Mouse (Mus musculus): ENCODE measurements at regions not wholly inside any gene's neighbourhood (a gene's known extent, or its start where the extent isn't known, plus 50 kb on each side); places are given as distances from the start of the nearest gene placed in this dataset.

- 63% methylated on average over 15 of the region's 15 CpGs for WGBS
- H3K36me3 ChIP-seq (ENCODE audit: control insufficient read depth, insufficient read depth, low read length), result no peaks in the 10 kb centered on the region
- H3K27me3 ChIP-seq (replicated peaks; ENCODE audit: control insufficient read depth, insufficient read depth, low read length), result no peaks in the 10 kb centered on the region
- H3K4me3 ChIP-seq (ENCODE audit: low read length), result no peak overlapping the region
- peaks cover 15% of the 10 kb centered on the region for H3K4me1 ChIP-seq (ENCODE audit: control insufficient read depth, insufficient read depth, low read depth, low read length)
- peak; percentile 53 for ATAC-seq
- no peak overlapping the region for H3K9ac ChIP-seq (ENCODE audit: low read depth, low read length)
- no peak overlapping the region for H3K4me2 ChIP-seq (ENCODE audit: low read length)
- no peaks in the 10 kb centered on the region for H3K9me3 ChIP-seq (ENCODE audit: control insufficient read depth, low read length)
- no peak overlapping the region for H3K27ac ChIP-seq (ENCODE audit: low read depth, low read length)
Measured at GRCm38 (mm10) chr2:173991447-173991846, 84.7 kb upstream of the Stx16 start.

- H3K4me1 ChIP-seq (ENCODE audit: control insufficient read depth, insufficient read depth, low read depth, low read length), result peaks cover 15% of the 10 kb centered on the region
- H3K27ac ChIP-seq (ENCODE audit: low read depth, low read length), result no peak overlapping the region
- no peak overlapping the region for H3K4me3 ChIP-seq (ENCODE audit: low read length)
- no peak overlapping the region for H3K4me2 ChIP-seq (ENCODE audit: low read length)
- H3K27me3 ChIP-seq (replicated peaks; ENCODE audit: control insufficient read depth, insufficient read depth, low read length), result no peaks in the 10 kb centered on the region
- 37% methylated on average over 5 of the region's 5 CpGs for WGBS
- H3K9ac ChIP-seq (ENCODE audit: low read depth, low read length), result no peak overlapping the region
- no peak for ATAC-seq
- no peaks in the 10 kb centered on the region for H3K9me3 ChIP-seq (ENCODE audit: control insufficient read depth, low read length)
- H3K36me3 ChIP-seq (ENCODE audit: control insufficient read depth, insufficient read depth, low read length), result no peaks in the 10 kb centered on the region
Measured at GRCm38 (mm10) chr2:173992041-173992440, 84.1 kb upstream of the Stx16 start.

- Histone ChIP-seq H3K36me3 (ENCODE audit: control insufficient read depth, insufficient read depth, low read length) (no peaks in the 10 kb centered on the region), H3K4me3 (ENCODE audit: low read length) (no peak overlapping the region), H3K9me3 (ENCODE audit: control insufficient read depth, low read length) (peaks cover 1% of the 10 kb centered on the region; the same call in 1 of the 2 replicates), H3K9ac (ENCODE audit: low read depth, low read length) (no peak overlapping the region), H3K4me1 (ENCODE audit: control insufficient read depth, insufficient read depth, low read depth, low read length) (peaks cover 15% of the 10 kb centered on the region), H3K4me2 (ENCODE audit: low read length) (no peak overlapping the region), H3K27me3 (replicated peaks; ENCODE audit: control insufficient read depth, insufficient read depth, low read length) (no peaks in the 10 kb centered on the region), H3K27ac (ENCODE audit: low read depth, low read length) (no peak overlapping the region; the same call in 1 of the 2 replicates)
- 80% methylated on average over 5 of the region's 5 CpGs for whole genome bisulfite sequencing
- no peak for ATAC-seq
Measured at GRCm38 (mm10) chr2:173993431-173993955, 82.6 kb upstream of the Stx16 start.

- WGBS, result 29% methylated on average over 13 of the region's 13 CpGs
- ATAC-seq, result peak; percentile 62
Measured at GRCm38 (mm10) chr2:173994301-173995073, 81.6 kb upstream of the Stx16 start.

GRCm38 (mm10) chr2:174004666-174005065 is 71.4 kb upstream of the Stx16 start:
- Histone ChIP-seq H3K4me3 (ENCODE audit: low read length) (no peak overlapping the region), H3K4me2 (ENCODE audit: low read length) (no peak overlapping the region), H3K36me3 (ENCODE audit: control insufficient read depth, insufficient read depth, low read length) (no peaks in the 10 kb centered on the region), H3K4me1 (ENCODE audit: control insufficient read depth, insufficient read depth, low read depth, low read length) (peaks cover 8% of the 10 kb centered on the region), H3K27ac (ENCODE audit: low read depth, low read length) (no peak overlapping the region), H3K9me3 (ENCODE audit: control insufficient read depth, low read length) (peaks cover 9% of the 10 kb centered on the region), H3K9ac (ENCODE audit: low read depth, low read length) (no peak overlapping the region), H3K27me3 (replicated peaks; ENCODE audit: control insufficient read depth, insufficient read depth, low read length) (no peaks in the 10 kb centered on the region)
- WGBS, result 87% methylated on average over 8 of the region's 8 CpGs
- no peak for ATAC-seq

More at GRCm38 (mm10) chr2:173994301-173995073, 81.6 kb upstream of the Stx16 start:
- Histone ChIP-seq H3K4me1 (ENCODE audit: control insufficient read depth, insufficient read depth, low read depth, low read length) (peaks cover 15% of the 10 kb centered on the region), H3K27me3 (replicated peaks; ENCODE audit: control insufficient read depth, insufficient read depth, low read length) (no peaks in the 10 kb centered on the region), H3K4me3 (ENCODE audit: low read length) (no peak overlapping the region), H3K27ac (ENCODE audit: low read depth, low read length) (no peak overlapping the region), H3K9ac (ENCODE audit: low read depth, low read length) (no peak overlapping the region), H3K4me2 (ENCODE audit: low read length) (peak overlapping the region; percentile 25), H3K36me3 (ENCODE audit: control insufficient read depth, insufficient read depth, low read length) (no peaks in the 10 kb centered on the region), H3K9me3 (ENCODE audit: control insufficient read depth, low read length) (peaks cover 5% of the 10 kb centered on the region; the same call in 1 of the 2 replicates)

- Histone ChIP-seq H3K9ac (ENCODE audit: low read depth, low read length) (no peak overlapping the region), H3K9me3 (ENCODE audit: control insufficient read depth, low read length) (peaks cover 9% of the 10 kb centered on the region), H3K27me3 (replicated peaks; ENCODE audit: control insufficient read depth, insufficient read depth, low read length) (no peaks in the 10 kb centered on the region), H3K4me3 (ENCODE audit: low read length) (no peak overlapping the region), H3K27ac (ENCODE audit: low read depth, low read length) (no peak overlapping the region), H3K4me1 (ENCODE audit: control insufficient read depth, insufficient read depth, low read depth, low read length) (peaks cover 8% of the 10 kb centered on the region), H3K36me3 (ENCODE audit: control insufficient read depth, insufficient read depth, low read length) (no peaks in the 10 kb centered on the region), H3K4me2 (ENCODE audit: low read length) (no peak overlapping the region)
- WGBS, result 44% methylated on average over 2 of the region's 2 CpGs
- ATAC-seq, result no peak
Measured at GRCm38 (mm10) chr2:174007976-174008349, 68.1 kb upstream of the Stx16 start.

- peak; percentile 53 for ATAC-seq
- Histone ChIP-seq H3K36me3 (ENCODE audit: control insufficient read depth, insufficient read depth, low read length) (no peaks in the 10 kb centered on the region), H3K27ac (ENCODE audit: low read depth, low read length) (no peak overlapping the region), H3K9me3 (ENCODE audit: control insufficient read depth, low read length) (peaks cover 9% of the 10 kb centered on the region), H3K4me1 (ENCODE audit: control insufficient read depth, insufficient read depth, low read depth, low read length) (peaks cover 8% of the 10 kb centered on the region), H3K4me3 (ENCODE audit: low read length) (no peak overlapping the region), H3K9ac (ENCODE audit: low read depth, low read length) (no peak overlapping the region), H3K27me3 (replicated peaks; ENCODE audit: control insufficient read depth, insufficient read depth, low read length) (no peaks in the 10 kb centered on the region), H3K4me2 (ENCODE audit: low read length) (no peak overlapping the region)
- WGBS, result 26% methylated on average over 19 of the region's 19 CpGs
Measured at GRCm38 (mm10) chr2:174008350-174009218, 67.5 kb upstream of the Stx16 start.

- H3K27me3 ChIP-seq (replicated peaks; ENCODE audit: control insufficient read depth, insufficient read depth, low read length), result no peaks in the 10 kb centered on the region
- no peak for ATAC-seq
- no peaks in the 10 kb centered on the region for H3K9me3 ChIP-seq (ENCODE audit: control insufficient read depth, low read length)
- peaks cover 8% of the 10 kb centered on the region for H3K4me1 ChIP-seq (ENCODE audit: control insufficient read depth, insufficient read depth, low read depth, low read length)
- H3K4me2 ChIP-seq (ENCODE audit: low read length), result no peak overlapping the region
- no peak overlapping the region for H3K27ac ChIP-seq (ENCODE audit: low read depth, low read length)
- WGBS, result 54% methylated on average over 3 of the region's 3 CpGs
- H3K9ac ChIP-seq (ENCODE audit: low read depth, low read length), result no peak overlapping the region
- H3K4me3 ChIP-seq (ENCODE audit: low read length), result no peak overlapping the region
- H3K36me3 ChIP-seq (ENCODE audit: control insufficient read depth, insufficient read depth, low read length), result no peaks in the 10 kb centered on the region
Measured at GRCm38 (mm10) chr2:174010038-174010437, 66.1 kb upstream of the Stx16 start.

GRCm38 (mm10) chr2:174011399-174011798 is 64.7 kb upstream of the Stx16 start:
- H3K27ac ChIP-seq (ENCODE audit: low read depth, low read length), result no peak overlapping the region
- no peaks in the 10 kb centered on the region for H3K27me3 ChIP-seq (replicated peaks; ENCODE audit: control insufficient read depth, insufficient read depth, low read length)
- no peaks in the 10 kb centered on the region for H3K36me3 ChIP-seq (ENCODE audit: control insufficient read depth, insufficient read depth, low read length)
- no peaks in the 10 kb centered on the region for H3K9me3 ChIP-seq (ENCODE audit: control insufficient read depth, low read length)
- no peak; the same call in 1 of the 2 replicates for ATAC-seq
- peaks cover 11% of the 10 kb centered on the region for H3K4me1 ChIP-seq (ENCODE audit: control insufficient read depth, insufficient read depth, low read depth, low read length)
- H3K4me3 ChIP-seq (ENCODE audit: low read length), result no peak overlapping the region
- WGBS, result 50% methylated on average over 8 of the region's 8 CpGs
- H3K4me2 ChIP-seq (ENCODE audit: low read length), result no peak overlapping the region
- no peak overlapping the region for H3K9ac ChIP-seq (ENCODE audit: low read depth, low read length)
